Mouse (Mus musculus) granulocyte monocyte progenitor cell, adult 5-6 weeks (primary cell): ENCODE data around the gene Slc2a6. TPM values are rescaled to one million over a fixed set of nuclear protein-coding genes. Genes with fewer than 3 reads are reported as not detected.
A peak's percentile ranks its signal among the peaks of the same experiment; 100 is the strongest.

Source experiments
- ATAC-seq: replicated peaks from 2 replicates; pipeline ENCODE4 v1.8.0; 2016; ENCODE audit warnings: mild to moderate bottlenecking, moderate TSS enrichment, inconsistent platforms; ENCODE audit not compliant: poor library complexity, severe bottlenecking
- total RNA-seq, 2 experiments: library from RNA; stranded (forward) in 1 of 2; stranded (reverse) in 1 of 2; fragments of 200-712, 200-1000 nt in 1 of 2; fragments of >200 nt in 1 of 2; fragmentation: Nextera tagmentation in 1 of 2; gene quantifications; 2 replicates each; pipeline ENCODE4 v1.2.3; 2014 to 2017

Gene Slc2a6
- total RNA-seq, 2 experiments from 2014 or later = 4.0 to 4.6 TPM

DNA sequence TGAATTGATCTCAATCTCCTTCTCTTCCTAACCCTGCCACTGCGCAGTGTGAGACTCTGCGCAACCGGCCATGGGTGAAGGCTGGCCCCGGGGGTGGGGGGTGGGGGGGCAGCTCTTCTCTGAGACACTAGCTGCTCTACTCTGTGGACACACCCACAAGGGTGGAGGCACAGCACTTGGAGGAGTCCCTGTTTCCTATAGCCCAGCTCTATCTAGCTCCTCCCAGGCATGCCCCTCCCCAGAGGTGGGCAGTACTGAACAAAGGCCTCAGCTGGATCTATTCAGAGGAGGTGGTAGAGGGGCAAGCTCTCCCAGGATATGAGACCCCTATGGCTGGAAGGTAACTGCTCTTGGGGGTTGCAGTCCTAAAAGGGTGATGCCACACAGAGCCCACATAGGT lies 9.2 kb upstream of the Slc2a6 start:
- no peak for ATAC-seq

GRCm38 (mm10) chr2:27036003-27036402 lies 8.2 kb upstream of the Slc2a6 start:
- no peak for ATAC-seq

DNA sequence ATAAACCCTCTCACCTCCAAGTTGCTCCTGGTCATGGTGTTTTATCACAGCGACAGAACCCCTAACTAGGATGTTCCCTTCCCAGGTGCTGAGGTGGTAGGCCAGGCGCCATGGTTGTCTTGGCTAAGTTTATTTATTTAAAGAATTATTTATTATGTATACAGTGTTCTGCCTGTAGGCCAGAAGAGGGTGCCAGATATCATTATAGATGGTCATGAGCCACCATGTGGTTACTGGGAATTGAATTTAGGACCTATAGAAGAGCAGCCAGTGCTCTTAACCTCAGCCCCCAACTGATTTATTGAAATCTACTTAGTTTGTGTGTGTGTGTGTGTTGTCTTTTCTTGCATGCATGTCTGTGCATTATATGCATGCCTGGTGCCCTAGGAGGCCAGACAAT lies 4.6 kb upstream of the Slc2a6 start:
- no peak for ATAC-seq

GRCm38 (mm10) chr2:27028437-27029015 lies 728 bp upstream of the Slc2a6 start:
- ATAC-seq = peak; percentile 47

- peak; percentile 51 for ATAC-seq
Measured at GRCm38 (mm10) chr2:27026857-27027617, 761 bp downstream of the Slc2a6 start.

- ATAC-seq = no peak
Measured at GRCm38 (mm10) chr2:27026332-27026731, 1.5 kb downstream of the Slc2a6 start.

DNA sequence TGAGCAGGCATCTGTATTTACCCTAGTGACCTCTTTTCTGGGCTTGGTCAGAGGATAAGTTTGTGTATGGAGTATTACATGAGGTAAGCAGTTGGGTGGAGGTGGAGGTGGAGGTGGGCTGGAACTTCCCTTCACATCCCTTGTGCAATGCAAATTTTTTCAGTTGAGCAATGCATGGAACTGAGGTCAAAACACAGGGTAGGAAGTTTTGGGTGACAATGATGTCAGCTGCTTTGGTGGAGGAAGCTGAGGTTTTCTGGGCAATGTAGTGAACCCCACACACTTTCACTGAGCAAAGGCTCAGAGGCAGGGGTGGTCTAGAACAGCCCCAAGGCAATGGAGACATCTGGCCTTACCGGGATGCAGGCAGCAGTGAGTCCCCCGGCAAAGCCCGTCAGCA lies 2.3 kb downstream of the Slc2a6 start:
- ATAC-seq = peak; percentile 47

GRCm38 (mm10) chr2:27024136-27024535 lies 3.7 kb downstream of the Slc2a6 start:
- no peak for ATAC-seq

GRCm38 (mm10) chr2:27022612-27023011 lies 5.2 kb downstream of the Slc2a6 start:
- no peak for ATAC-seq

- ATAC-seq = no peak
Measured at GRCm38 (mm10) chr2:27021103-27021502, 6.7 kb downstream of the Slc2a6 start.

GRCm38 (mm10) chr2:27019530-27019929 lies 8.3 kb downstream of the Slc2a6 start:
- no peak for ATAC-seq

DNA sequence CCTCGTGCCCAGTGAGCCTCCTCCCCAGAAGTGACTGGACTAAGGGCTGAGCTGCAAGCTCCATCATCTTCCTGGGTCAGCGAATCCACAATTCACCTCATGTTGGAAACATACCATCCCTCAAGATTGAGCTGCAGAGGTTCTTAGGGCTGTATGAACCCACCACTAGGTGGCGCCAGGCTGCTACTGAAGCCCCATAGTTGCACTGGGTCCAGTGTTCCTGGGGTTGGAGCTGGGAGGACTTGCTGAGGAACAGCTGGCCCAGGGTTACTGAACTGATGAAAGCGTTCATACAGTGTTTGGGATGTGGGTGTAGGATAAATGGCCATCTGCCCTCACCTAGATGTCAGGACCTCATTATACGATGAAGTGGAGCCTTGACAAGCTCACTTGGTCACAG lies 10.0 kb downstream of the Slc2a6 start:
- peak; percentile 77 for ATAC-seq

DNA sequence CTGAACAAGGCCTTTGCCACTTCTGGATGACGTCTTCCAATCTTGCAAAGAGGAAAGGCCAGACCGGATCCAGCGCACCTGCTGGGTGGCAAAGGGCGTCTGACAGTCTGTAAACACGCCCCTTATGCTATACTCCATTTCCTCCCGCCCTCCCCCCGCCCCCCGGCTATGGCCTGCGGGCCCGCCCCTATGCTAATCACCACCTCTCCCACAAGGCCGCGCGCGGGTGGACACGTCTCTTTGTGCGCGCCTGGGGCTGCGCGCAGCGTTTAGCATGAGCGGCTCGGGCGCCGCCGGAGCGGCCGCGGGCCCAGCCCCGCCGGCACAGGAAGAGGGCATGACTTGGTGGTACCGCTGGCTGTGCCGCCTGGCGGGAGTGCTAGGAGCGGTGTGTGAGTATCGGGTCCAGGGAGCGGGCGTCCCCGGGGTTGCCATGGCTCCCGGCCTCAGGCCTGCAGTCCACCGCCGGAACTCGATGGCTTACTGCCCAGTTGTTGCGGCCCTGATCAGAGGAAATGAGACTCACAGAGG lies 18.0 kb downstream of the Slc2a6 start, which contains the start of gene Cacfd1:
TSS of gene Cacfd1 (plus strand) at position 213 of the 531 bp plus-strand sequence.
- ATAC-seq = peak; percentile 81

DNA sequence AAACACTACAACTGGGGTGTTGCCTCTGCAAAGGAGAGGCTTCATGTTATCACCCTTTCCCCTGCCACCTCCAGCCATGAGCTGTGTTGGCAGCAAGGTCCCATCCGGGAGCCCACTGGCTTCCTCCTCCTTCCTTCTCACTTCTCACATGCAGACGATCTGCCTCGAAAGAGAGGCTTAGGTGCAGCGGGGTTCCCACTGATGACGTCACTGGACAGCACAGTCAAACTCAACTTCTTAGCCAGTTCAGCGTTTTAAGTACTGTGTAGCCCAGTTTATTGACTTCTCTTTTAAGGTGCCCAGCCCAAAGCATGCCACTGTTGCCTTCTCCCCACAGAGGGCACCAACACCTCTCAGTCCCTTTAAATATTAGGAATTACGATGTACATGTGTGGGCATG lies 20.1 kb downstream of the Slc2a6 start:
- ATAC-seq = no peak

DNA sequence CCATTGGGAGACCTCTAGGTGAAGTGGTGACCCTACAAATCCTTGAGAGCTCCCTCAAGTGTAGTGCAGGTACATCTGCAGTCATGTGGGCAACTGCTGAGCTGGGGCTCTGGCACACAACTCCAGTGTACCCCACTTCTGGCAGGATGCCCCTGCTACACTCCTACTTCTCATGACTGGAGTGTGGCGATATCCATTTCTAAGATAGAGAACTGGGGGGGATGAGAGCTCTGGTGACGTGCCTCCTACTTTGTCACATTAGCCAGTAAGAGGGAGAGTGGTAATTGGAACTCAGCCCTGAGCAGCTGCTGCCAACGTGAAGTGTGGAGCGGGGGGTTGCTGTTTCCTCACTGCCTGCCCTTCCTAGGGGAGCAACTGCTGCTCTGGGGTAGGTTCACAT lies 21.5 kb downstream of the Slc2a6 start:
- ATAC-seq = no peak

DNA sequence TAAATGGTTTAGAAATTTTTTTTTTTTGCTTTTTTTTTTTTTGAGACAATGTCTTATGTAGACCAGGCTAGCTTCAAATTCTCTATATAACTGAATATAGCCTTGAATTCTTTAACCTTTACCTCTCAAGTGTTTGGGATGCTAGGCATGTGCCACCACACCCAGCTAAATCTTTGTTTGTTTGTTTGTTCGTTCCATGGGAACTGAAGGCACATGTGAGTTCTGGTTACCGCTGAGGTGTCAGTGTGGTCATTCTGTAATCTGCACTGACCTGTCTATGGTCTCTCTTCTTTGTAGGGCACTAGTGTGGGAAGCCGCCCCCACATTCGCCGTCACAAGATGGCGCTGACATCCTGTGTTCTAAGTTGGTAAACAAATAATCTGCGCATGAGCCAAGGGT lies 29.8 kb downstream of the Slc2a6 start:
- ATAC-seq = no peak

DNA sequence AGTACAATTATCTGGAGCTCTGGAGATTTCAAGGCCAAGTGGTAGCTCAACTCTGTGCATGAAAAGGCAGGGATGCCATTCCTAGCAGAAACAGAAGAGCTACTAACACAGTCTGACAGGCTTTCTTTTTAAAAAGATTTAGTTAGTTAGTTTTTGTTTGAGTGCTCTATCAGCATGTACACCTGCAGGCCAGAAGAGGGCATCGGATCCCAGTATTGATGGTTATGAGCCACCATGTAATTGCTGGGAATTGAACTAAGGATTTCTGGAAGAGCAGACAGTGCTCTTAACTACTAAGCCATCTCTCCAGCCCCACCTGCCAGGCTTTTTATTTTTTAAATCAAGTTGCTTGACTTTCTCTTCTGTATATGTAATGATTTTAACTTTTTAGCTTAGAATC lies 30.3 kb downstream of the Slc2a6 start:
- no peak for ATAC-seq

DNA sequence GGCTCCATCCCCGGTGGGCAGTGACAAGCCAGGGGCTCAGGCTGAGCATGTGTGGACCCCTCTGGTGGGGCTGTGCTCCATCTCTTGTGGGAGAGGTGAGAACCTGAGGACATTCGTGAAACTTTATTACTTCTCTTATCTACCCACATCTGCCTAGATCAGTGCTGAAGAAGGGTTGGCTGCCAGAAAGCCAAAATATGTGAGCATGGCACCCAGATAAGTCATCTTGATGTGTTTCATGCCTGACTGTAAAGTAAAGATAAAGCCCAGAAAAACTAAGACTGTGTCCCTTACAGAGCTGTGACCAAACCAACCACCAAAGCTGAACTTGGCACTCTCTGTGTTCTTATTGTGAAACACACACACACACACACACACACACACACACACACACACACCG lies 33.9 kb downstream of the Slc2a6 start:
- no peak for ATAC-seq

GRCm38 (mm10) chr2:26984640-26985039 lies 43.2 kb downstream of the Slc2a6 start:
- no peak for ATAC-seq

GRCm38 (mm10) chr2:26984179-26984578 lies 43.6 kb downstream of the Slc2a6 start:
- no peak for ATAC-seq

GRCm38 (mm10) chr2:26980361-26980760 lies 47.4 kb downstream of the Slc2a6 start:
- no peak for ATAC-seq

- peak; percentile 70 for ATAC-seq
Measured at GRCm38 (mm10) chr2:26973960-26974359, 53.8 kb downstream of the Slc2a6 start.
